Mouse (Mus musculus) spleen, adult 2 months (tissue): ENCODE data around the gene Bend5. TPM values are rescaled to one million over a fixed set of nuclear protein-coding genes. Genes with fewer than 3 reads are reported as not detected.
A peak's percentile ranks its signal among the peaks of the same experiment; 100 is the strongest.

ENCODE experiments used
- DNase-seq, 2 experiments: peaks; one replicate each; pipeline versions ENCODE4 v3.0.0 to v3.0.0-alpha.2; 2012 to 2021; ENCODE audit warnings: low spot score in 2 of 2, low read depth in 1 of 2
- H3K27ac ChIP-seq: fragments of 200-500 bp; 2 replicates; pipeline ENCODE4 v1.5.1; 2012; ENCODE audit warnings: low read length, inconsistent platforms; ENCODE audit not compliant: insufficient read depth
- H3K27me3 ChIP-seq: fragments of 200-500 bp; 2 replicates; pipeline ENCODE4 v1.6.1; 2012; ENCODE audit warnings: mild to moderate bottlenecking, moderate library complexity, low read length, inconsistent platforms; ENCODE audit not compliant: control insufficient read depth, insufficient read depth
- H3K36me3 ChIP-seq: fragments of 200-500 bp; 2 replicates; pipeline ENCODE4 v1.6.1; 2012; ENCODE audit warnings: mild to moderate bottlenecking, low read length, inconsistent platforms; ENCODE audit not compliant: control insufficient read depth, insufficient read depth
- H3K4me1 ChIP-seq: fragments of 200-500 bp; 2 replicates; pipeline ENCODE4 v1.6.1; 2011; ENCODE audit warnings: inconsistent platforms; ENCODE audit not compliant: control insufficient read depth, insufficient read depth, insufficient read length
- H3K4me3 ChIP-seq: fragments of 200-500 bp; 2 replicates; pipeline ENCODE4 v1.5.1; 2011; ENCODE audit warnings: mild to moderate bottlenecking, inconsistent platforms; ENCODE audit not compliant: insufficient read depth, insufficient read length; ENCODE audit errors: extremely low read depth
- CTCF ChIP-seq: fragments of 200-500 bp; IDR thresholded peaks from 2 replicates; pipeline ENCODE4 v1.5.1; 2011; ENCODE audit warnings: mild to moderate bottlenecking, inconsistent platforms; ENCODE audit not compliant: insufficient read depth, insufficient read length, insufficient replicate concordance; ENCODE audit errors: extremely low read depth
- POLR2A ChIP-seq: fragments of 200-500 bp; IDR thresholded peaks from 2 replicates; pipeline ENCODE4 v1.6.1; 2011; ENCODE audit warnings: low read depth, low read length, inconsistent platforms
- WGBS: fragments of 180-500 bp; shearing (Covaris S2); methylation state at CpG from one replicate; pipeline ENCODE4 v1.1.7; 2018; 5-methylcytosine and 5-hydroxymethylcytosine counted together
- polyA plus RNA-seq: library from polyadenylated mRNA; depleted of rRNA; stranded (reverse); fragments of >200 nt; gene quantifications from 2 replicates; pipeline ENCODE4 v1.2.3, GENCODE M21; 2012

Gene Bend5
- polyA plus RNA-seq, 1 experiment, result 25.2 TPM

GRCm38 (mm10) chr4:111432013-111432412 lies 17.2 kb downstream of the Bend5 start:
- DNase-seq, result no peak
- Histone ChIP-seq H3K27me3 (no peaks in the 10 kb centered on the region), H3K27ac (no peak overlapping the region), H3K4me3 (no peak overlapping the region), H3K36me3 (peaks cover 25% of the 10 kb centered on the region), H3K4me1 (peaks cover 3% of the 10 kb centered on the region; the same call in 1 of the 2 replicates)
- WGBS, result 84% methylated on average over 5 of the region's 5 CpGs
- TF ChIP-seq POLR2A (no peak), CTCF (no peak)

DNA sequence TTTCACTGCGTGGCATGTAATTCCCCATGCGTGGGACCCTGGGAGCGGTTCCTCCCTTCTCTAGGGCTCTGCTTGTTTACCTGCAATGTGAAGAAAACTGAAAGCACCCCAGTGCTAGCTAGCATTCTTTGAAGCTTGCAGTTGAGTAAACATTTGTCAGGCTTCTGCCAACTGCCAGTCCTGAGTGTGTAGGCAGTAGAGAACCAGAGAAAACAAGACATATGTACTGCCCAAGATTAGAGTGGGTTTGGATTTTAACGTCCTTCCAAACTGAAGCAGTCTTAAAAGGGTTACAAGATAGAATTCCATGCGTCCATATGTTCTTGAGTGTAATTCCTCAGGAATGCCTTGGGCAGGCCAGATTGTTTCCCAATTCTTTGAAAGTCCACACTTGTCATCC lies 17.6 kb downstream of the Bend5 start:
- TF ChIP-seq CTCF (no peak), POLR2A (no peak)
- 87% methylated on average over 5 of the region's 5 CpGs for WGBS
- no peak for DNase-seq
- Histone ChIP-seq H3K27me3 (no peaks in the 10 kb centered on the region), H3K27ac (no peak overlapping the region), H3K36me3 (peaks cover 25% of the 10 kb centered on the region), H3K4me1 (peaks cover 3% of the 10 kb centered on the region; the same call in 1 of the 2 replicates), H3K4me3 (no peak overlapping the region)

GRCm38 (mm10) chr4:111441709-111442108 lies 26.9 kb downstream of the Bend5 start:
- H3K4me1 ChIP-seq, result peaks cover 22% of the 10 kb centered on the region; the same call in 1 of the 2 replicates
- H3K36me3 ChIP-seq, result peaks cover 3% of the 10 kb centered on the region; the same call in 1 of the 2 replicates
- peak overlapping the region; percentile 2; the same call in 1 of the 2 replicates for H3K4me3 ChIP-seq
- TF ChIP-seq CTCF (no peak), POLR2A (no peak; the same call in 1 of the 2 replicates)
- peak overlapping the region; percentile 85 for H3K27ac ChIP-seq
- DNase-seq, result peak; percentile 47 to 64
- H3K27me3 ChIP-seq, result no peaks in the 10 kb centered on the region
- 46% methylated on average over 1 of the region's 1 CpGs for WGBS

- H3K27ac ChIP-seq, result peak overlapping the region; percentile 73
- 9% methylated on average over 1 of the region's 1 CpGs for WGBS
- peak; percentile 33 to 62 for DNase-seq
These were observed 27.8 kb downstream of the Bend5 start for GRCm38 (mm10) chr4:111442435-111443238.

DNA sequence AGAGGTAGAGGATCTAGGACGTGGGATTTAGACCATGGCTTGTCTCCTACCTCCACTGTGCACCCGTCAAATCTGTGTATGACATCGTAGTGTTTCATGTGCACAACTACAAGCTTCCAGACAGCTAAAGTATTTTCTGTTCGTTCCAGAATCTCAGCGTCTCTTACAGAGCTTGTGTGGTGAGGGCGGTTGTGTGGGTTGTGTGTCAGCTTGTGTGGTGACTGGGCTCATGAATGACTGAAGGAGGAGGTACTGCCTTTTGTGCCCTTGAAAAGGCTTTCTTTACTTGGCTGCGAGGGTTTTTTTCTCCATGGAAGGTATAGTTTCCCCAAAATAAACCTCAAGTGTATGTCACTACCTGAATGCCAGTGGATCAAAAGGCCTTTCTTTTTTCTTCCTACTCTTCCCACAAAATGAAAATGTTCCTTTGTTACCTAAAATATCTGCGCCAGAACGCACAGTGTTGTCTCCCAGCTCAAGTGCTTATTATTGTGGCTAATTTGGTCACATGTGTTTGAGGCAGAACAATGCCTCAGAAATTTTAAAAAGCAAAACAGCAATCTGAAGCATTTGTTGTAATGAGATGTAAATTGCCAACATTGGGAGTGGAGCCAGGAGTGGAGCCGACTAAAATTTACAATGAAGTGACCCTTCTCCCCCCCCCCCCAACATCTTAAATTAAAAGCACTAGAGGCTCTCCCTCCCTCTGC lies 29.3 kb downstream of the Bend5 start:
- H3K27ac ChIP-seq, result no peak overlapping the region
- no peak for DNase-seq
- TF ChIP-seq POLR2A, result no peak
- no peak for TF ChIP-seq CTCF
- 89% methylated on average over 10 of the region's 10 CpGs for WGBS
- no peak overlapping the region for H3K4me3 ChIP-seq
- peaks cover 22% of the 10 kb centered on the region; the same call in 1 of the 2 replicates for H3K4me1 ChIP-seq
- H3K27me3 ChIP-seq, result no peaks in the 10 kb centered on the region
- H3K36me3 ChIP-seq, result peaks cover 3% of the 10 kb centered on the region; the same call in 1 of the 2 replicates

More at GRCm38 (mm10) chr4:111442435-111443238, 27.8 kb downstream of the Bend5 start:
- H3K4me3 ChIP-seq, result no peak overlapping the region
- TF ChIP-seq CTCF, result no peak
- TF ChIP-seq POLR2A, result no peak
- H3K36me3 ChIP-seq, result peaks cover 1% of the 10 kb centered on the region; the same call in 1 of the 2 replicates
- H3K27me3 ChIP-seq, result no peaks in the 10 kb centered on the region
- H3K4me1 ChIP-seq, result peaks cover 22% of the 10 kb centered on the region; the same call in 1 of the 2 replicates

- Histone ChIP-seq H3K4me1 (peaks cover 22% of the 10 kb centered on the region; the same call in 1 of the 2 replicates), H3K27me3 (no peaks in the 10 kb centered on the region), H3K27ac (no peak overlapping the region), H3K36me3 (peaks cover 4% of the 10 kb centered on the region; the same call in 1 of the 2 replicates), H3K4me3 (no peak overlapping the region)
- no peak for DNase-seq
- TF ChIP-seq POLR2A (no peak), CTCF (no peak)
- WGBS, result 88% methylated on average over 1 of the region's 1 CpGs
These were observed 29.9 kb downstream of the Bend5 start for GRCm38 (mm10) chr4:111444616-111445160.

DNA sequence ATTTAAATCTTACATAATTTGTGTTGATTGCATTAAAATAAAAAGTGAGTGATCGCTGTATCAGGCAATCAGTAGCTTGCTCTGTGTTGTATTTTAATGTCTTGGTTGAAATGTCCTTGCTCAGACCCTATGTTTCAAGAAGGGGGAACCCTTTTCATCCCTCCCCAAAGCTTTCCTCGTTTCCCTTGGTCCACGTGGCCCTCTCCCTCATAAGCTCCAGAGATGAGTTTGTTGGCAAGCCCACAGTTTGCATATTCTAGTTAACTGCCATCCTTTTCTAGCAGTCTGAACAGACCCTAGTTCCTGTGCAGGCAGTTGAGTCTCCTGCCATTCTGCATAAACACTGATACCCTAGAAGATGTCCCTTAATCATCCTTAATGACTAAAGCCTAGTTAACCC lies 33.1 kb downstream of the Bend5 start:
- Histone ChIP-seq H3K4me3 (no peak overlapping the region), H3K4me1 (peaks cover 17% of the 10 kb centered on the region; the same call in 1 of the 2 replicates), H3K27ac (no peak overlapping the region), H3K27me3 (no peaks in the 10 kb centered on the region), H3K36me3 (peaks cover 8% of the 10 kb centered on the region)
- 81% methylated on average over 3 of the region's 3 CpGs for WGBS
- no peak for DNase-seq
- TF ChIP-seq POLR2A, result no peak
- TF ChIP-seq CTCF, result no peak
